Mouse (Mus musculus): ENCODE data around the gene Ankrd55.

DNA sequence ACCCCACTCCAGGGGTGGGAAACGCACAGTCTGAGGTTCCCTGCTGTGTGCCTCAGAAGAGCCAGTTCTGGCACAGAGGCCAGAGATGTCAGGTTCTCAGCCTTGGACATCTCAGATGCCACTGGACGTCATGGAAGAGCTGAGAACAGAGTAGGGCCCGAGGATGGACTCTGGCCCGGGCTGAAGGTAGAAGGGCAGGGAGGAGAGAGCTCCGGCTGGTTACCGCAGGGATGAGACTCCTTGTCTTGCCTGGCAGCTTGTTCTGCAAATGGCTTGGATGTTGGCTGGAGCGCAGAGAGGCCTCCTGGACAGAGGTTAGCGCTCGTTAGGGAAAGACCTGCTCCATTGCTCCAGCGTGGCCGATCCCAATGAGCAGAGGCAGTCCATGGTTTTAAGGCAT, 57.8 kb downstream of the Ankrd55 start:
- TF ChIP-seq CTCF (IDR thresholded peaks at IDR 0.05; ENCODE audit: low read depth, low read length) = no peak
- TF ChIP-seq POLR2A (IDR thresholded peaks at IDR 0.05; ENCODE audit: insufficient read depth, low read length) = no peak
